Mouse (Mus musculus): ENCODE measurements around the gene Tbx5.

DNA sequence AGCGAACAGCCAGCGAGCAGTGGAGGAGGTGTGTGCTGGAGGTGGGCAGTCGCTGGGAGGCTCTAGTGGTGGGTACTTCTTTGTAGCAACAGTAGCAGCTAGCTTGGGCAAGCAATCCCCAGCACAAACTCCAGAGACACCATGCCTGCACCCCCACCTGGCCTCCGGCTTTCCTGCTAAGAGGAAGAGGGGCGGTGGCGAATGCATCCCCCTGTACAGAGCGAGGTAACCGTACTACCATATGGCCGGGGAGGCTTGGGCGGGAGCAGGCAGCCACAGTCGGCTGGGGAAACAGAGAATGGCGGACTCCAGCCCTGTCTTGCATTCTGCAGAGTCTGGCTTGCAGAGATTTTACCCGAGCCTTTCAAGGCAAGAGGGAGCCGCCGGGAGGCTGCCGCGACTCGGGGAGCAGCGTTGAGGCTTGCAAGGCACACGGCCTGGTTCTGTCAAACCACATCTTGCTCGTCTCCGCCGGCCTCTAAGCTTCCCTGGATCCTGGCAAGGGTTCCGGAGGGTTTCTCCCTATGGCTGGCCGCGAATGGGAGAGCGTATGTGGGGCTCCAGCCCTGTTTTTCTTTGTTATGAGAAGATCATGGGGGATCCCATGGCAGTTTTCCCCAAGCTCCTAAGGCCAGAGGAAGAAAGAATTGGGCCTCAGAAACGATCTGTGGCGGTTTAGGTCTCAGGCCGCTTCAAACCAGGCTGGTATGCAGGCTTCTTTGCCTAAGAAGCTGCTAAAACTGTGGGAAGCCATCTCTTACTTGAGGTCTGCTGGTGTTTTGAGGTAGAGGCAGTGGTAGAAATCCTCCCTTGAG, 2.8 kb downstream of the Tbx5 start:
- TF ChIP-seq POLR2A (IDR thresholded peaks at IDR 0.05; ENCODE audit: low read depth, low read length) (no peak), CTCF (IDR thresholded peaks at IDR 0.05; ENCODE audit: extremely low read depth, insufficient read depth, insufficient read length, insufficient replicate concordance) (no peak)

Measured in spleen, adult 2 months (tissue).